Mouse (Mus musculus) effector memory CD4-positive, alpha-beta T cell, adult 5 months (primary cell): ENCODE measurements around the gene Ifit1bl2. TPM values are rescaled to one million over a fixed set of nuclear protein-coding genes. Genes with fewer than 3 reads are reported as not detected.

ENCODE experiments used
- polyA plus RNA-seq: library from polyadenylated mRNA; unstranded; fragments of 100-300 nt; shearing (Covaris generic); gene quantifications from one replicate; pipeline ENCODE4 v1.2.1, GENCODE M21; 2017

Ifit1bl2 gene
- polyA plus RNA-seq = 0.32 TPM

DNA sequence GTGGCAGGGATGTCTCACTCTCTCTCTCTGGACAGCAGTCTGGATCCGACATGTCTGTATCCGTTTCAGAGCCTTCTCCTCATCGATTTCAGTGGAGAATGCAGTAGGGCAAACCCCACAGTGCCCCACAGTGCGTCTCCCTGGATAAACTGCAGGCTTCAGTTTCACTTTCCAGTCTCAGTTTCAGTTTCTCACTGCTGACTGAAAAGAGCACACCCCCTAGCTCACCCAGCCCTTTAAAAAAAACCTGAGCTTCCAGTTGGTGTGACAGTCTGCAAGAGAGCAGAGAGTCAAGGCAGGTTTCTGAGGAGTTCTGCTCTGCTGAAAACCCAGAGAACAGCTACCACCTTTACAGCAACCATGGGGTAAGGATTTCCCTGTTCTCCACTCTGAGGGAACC, at the start of gene Ifit1bl2, which contains the start of gene Ifit1:
Gene Ifit1bl2 (minus strand): TSS at position 121 of the 400 bp plus-strand sequence.
Gene Ifit1 (plus strand): TSS at position 249 of the 400 bp plus-strand sequence.

DNA sequence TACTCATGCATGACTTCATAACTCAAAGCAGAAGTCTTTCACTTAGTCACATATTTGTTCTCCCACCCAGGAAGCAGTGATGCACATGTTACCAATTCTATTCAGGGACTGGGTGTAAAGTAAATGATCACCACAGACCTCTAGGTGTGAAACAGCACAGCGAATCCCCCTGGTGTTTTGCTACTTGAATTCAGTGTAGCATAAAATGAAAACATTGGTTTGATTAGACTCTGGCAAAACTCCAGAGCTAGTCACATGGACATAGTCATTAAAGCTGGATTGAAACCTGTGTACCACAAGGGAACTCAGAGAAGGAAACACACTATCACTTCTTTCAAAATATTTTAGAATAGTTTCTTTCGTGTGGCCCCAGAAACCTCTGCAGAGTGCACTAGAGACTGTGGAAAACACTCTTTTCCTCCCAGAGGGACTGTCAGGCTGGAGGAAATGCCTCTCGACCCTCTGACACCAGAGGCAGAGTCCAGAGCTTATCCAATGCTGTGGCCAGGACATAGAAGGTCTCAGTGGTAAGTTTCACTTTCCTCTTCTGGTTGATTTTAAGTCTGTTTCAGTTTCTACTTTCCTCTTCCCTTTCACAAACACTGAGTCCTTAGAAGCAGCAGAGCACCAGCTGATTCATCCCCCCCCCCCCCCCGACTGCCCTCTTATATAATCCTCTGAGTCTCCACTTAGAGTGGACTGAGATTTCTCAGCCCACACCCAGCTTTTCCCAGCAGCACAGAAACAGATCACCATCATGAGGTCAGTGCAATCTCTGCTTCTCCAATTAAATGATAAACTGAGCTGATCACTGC, 33.1 kb downstream of the Ifit1bl2 start, which contains the start of gene Ifit3b:
Gene Ifit3b (plus strand): TSS at position 734 of the 815 bp plus-strand sequence.

DNA sequence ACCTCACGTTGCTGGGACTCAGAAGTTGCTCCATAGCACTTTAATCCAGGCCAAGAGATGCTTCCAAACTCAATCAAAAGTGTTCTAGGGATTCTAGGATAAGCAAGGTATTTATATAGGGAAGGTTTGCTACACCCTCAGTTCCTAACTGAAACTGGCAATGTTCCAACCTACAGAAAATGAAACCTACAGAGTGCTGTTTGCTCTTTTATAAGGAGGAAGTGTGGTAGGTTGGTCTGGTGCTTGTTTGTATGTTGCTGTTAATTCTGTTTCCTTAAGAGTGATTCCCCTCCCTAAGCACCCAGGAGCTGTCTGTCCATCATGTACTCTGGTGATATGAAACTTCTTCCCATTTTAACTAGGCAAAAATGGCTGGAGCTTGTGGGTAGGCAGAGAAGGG, 38.7 kb downstream of the Ifit1bl2 start, which contains the start of gene Ifit1bl1:
Gene Ifit1bl1 (minus strand): TSS at position 69 of the 400 bp plus-strand sequence.

GRCm38 (mm10) chr19:34583126-34583766, 57.3 kb downstream of the Ifit1bl2 start, which contains the start of gene Ifit3:
TSS of gene Ifit3 (plus strand) at chr19:34583531.

Other genes with a start within 250 kb of the Ifit1bl2 start
- not detected for gene Ch25h, start 165.6 kb downstream of the Ifit1bl2 start, polyA plus RNA-seq
- gene Lipa, start 113.3 kb downstream of the Ifit1bl2 start, polyA plus RNA-seq = 57.2 TPM
- gene Ifit2, start 90.0 kb downstream of the Ifit1bl2 start, polyA plus RNA-seq = 11.0 TPM
- 4.2 TPM for gene Ifit3, start 57.2 kb downstream of the Ifit1bl2 start, polyA plus RNA-seq
- 16.7 TPM for gene Ifit1bl1, start 38.8 kb downstream of the Ifit1bl2 start, polyA plus RNA-seq
- 2.0 TPM for gene Ifit3b, start 32.8 kb downstream of the Ifit1bl2 start, polyA plus RNA-seq
- 5.5 TPM for gene Ifit1, start 128 bp upstream of the Ifit1bl2 start, polyA plus RNA-seq
- not detected for gene Slc16a12, start 106.5 kb upstream of the Ifit1bl2 start, polyA plus RNA-seq
- gene Pank1, start 238.7 kb upstream of the Ifit1bl2 start, polyA plus RNA-seq = 5.4 TPM